Mouse (Mus musculus) neural tube, embryonic 11.5 days (tissue): ENCODE measurements around the gene Spef1. TPM values are rescaled to one million over a fixed set of nuclear protein-coding genes. Genes with fewer than 3 reads are reported as not detected.

Source experiments
- polyA plus RNA-seq: library from polyadenylated mRNA; unstranded; fragments of >200 nt; fragmentation: Nextera tagmentation; extraction: Ambion mirVana; gene quantifications from 2 replicates; pipeline ENCODE4 v1.2.1, GENCODE M21; 2014

Spef1 gene
- polyA plus RNA-seq, 1 experiment from 2014 or later, result 6.0 TPM

Other genes starting within 250 kb of the Spef1 start
- 5.5 and 7.4 TPM in 2 replicates for gene Gfra4, start 144.2 kb downstream of the Spef1 start, polyA plus RNA-seq
- 0.37 and 0.72 TPM in 2 replicates for gene Adam33, start 123.5 kb downstream of the Spef1 start, polyA plus RNA-seq
- 0.04 and 0.12 TPM in 2 replicates for gene Siglec1, start 100.5 kb downstream of the Spef1 start, polyA plus RNA-seq
- gene Hspa12b, start 60.0 kb downstream of the Spef1 start, polyA plus RNA-seq, result 4.5 and 5.0 TPM in 2 replicates
- not detected in 2 replicates for gene Gm11037, start 53.8 kb downstream of the Spef1 start, polyA plus RNA-seq
- gene 1700037H04Rik, start 27.2 kb downstream of the Spef1 start, polyA plus RNA-seq, result 126 and 130 TPM in 2 replicates
- 10.3 and 10.8 TPM in 2 replicates for gene Cenpb, start 7.2 kb downstream of the Spef1 start, polyA plus RNA-seq
- 108 and 115 TPM in 2 replicates for gene Cdc25b, start 333 bp downstream of the Spef1 start, polyA plus RNA-seq
- gene Ap5s1, start 19.8 kb upstream of the Spef1 start, polyA plus RNA-seq, result 27.6 and 29.0 TPM in 2 replicates
- gene Mavs, start 46.8 kb upstream of the Spef1 start, polyA plus RNA-seq, result 14.3 and 15.2 TPM in 2 replicates
- 58.2 and 58.5 TPM in 2 replicates for gene Pank2, start 75.2 kb upstream of the Spef1 start, polyA plus RNA-seq
- gene Rnf24, start 165.6 kb upstream of the Spef1 start, polyA plus RNA-seq, result 11.0 TPM in 2 replicates